Mouse (Mus musculus) layer of hippocampus, postnatal 14 days (tissue): ENCODE data around the gene Cdk2. TPM values are rescaled to one million over a fixed set of nuclear protein-coding genes. Genes with fewer than 3 reads are reported as not detected.

Source experiments
- DNase-seq, 2 experiments: peaks; one replicate each; pipeline ENCODE4 v3.0.0; 2021 to 2022; ENCODE audit warnings: low spot score in 2 of 2, mixed read lengths in 1 of 2
- total RNA-seq, 2 experiments: library from RNA; stranded (reverse); gene quantifications; 2 replicates each; pipeline ENCODE4 v1.2.3; 2021

Gene Cdk2
- total RNA-seq, 2 experiments from 2014 or later: 6.1 to 9.3 TPM

DNA sequence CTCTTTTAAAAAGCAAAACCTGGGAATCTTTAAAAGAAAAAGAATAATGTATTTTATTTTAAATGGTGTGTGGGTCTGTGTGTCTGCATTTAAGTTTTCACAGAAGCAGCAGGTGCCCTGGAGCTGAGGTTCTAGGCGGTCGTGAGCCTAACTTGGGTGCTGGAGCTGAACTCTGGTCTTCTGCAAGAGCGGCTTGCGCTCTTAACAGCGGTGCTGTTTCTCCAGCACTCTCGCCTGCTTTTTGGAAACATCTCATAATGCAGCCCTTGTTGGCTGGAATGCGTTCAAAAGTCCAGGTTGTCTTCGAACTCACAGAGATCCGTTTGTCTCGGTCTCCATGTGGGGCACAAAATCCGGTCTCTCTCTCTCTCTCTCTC lies 474 bp upstream of the Cdk2 start:
- DNase-seq: peak; percentile 14 to 26

DNA sequence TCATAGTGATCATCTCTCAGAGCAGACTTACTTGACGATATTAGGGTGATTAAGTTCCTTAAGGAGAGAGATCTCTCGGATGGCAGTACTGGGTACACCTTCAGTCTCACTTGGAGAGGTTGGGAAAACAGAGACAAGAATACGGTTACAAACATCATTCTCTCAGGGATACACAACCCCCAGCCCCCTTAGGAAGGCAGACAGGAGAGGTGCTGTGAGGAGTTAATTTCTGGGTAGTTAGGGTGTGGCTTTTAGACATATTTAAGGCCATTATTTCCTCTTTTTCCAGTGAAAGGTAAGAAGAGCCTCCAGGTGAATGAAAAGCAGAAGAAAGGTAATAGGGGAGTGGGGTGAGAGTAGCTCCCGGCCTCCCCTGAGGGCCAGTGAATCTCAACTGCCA lies 936 bp downstream of the Cdk2 start, which contains the start of gene Pmel:
Gene Pmel, plus strand, starts transcription at position 301 of the 400 bp plus-strand sequence.
- no peak for DNase-seq

GRCm38 (mm10) chr10:128702328-128703007 lies 2.4 kb downstream of the Cdk2 start:
- no peak for DNase-seq

DNA sequence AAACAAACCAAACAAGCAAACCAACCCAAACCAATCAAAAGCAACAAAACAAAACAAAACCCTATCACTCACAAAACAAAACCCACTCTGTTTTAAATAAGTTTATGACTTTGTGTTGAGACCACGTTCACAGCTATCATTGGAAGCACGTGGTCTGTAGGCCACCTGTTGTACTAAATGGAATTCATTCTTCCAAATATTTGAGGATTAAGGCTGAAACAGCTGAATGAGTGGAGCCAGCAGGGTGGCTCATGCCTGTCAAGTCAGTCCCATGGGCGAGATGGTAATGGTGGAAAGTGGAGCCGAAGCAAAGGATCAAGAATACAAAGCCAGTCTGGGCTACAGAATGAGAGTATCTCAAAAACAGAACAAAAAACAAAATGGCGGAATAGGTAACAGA lies 4.1 kb downstream of the Cdk2 start:
- no peak for DNase-seq

GRCm38 (mm10) chr10:128699611-128700010 lies 5.2 kb downstream of the Cdk2 start:
- DNase-seq: no peak

DNA sequence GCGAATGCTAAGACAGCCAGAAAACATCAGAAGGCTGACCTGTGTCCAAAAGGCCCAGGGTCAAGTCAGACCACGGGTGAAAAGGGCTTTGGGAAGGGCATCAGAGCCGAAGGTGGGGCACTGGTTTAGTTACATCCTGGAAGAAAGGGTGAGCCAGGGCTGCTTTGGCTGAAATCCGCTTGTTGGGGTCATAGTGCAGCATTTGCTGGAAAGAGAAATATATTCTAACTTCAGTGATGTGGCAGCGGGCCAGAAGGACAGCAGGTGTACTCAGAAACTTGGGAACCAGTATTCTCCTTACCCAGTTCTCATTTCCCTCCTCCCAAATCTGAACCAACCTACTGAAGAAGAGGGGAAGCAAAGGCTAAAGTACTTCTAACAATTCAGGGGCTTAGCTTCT lies 5.8 kb downstream of the Cdk2 start:
- no peak for DNase-seq

GRCm38 (mm10) chr10:128697072-128697725 lies 7.6 kb downstream of the Cdk2 start:
- DNase-seq: no peak

DNA sequence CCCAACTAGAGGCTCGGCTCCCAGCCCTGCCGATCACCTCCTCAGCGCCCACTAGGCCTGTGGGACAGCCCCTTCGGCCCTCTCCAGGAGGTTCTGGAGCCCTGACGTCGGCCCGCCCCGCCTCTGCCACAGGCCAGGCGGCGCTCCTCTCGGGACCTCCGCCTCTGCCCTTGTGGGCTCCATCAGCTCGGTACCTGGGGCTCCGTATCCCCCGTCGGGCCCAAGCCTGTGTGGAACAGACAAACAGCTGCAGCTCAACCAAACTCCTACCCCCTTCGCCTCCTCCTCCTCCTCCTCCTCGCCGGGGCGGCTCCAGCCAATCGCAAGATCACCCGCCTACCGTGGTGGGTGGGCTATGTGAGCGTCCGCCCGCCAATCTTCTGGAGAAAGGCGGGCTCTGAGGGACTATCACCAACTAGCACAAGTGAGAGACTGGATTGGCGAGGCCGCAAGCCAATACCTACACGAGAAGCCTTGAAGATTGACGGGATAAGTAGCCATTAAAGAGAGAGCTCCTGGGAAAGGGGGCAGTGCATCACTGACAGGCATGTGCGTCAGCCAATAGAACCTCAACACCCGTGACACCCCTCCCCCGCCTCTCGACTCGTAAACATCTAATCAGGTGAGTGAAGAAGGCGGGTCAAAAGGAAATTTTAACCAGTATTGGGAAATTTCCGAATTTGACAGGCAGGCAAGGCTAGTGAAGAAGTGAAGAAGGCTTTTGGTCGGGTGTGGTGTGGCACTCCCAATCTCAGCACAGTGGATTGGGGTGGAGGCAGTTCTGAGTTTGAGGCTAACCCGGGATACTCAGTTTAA lies 8.6 kb downstream of the Cdk2 start, which contains the start of gene Rab5b:
Gene Rab5b, minus strand, starts transcription at position 273 of the 816 bp plus-strand sequence.
- DNase-seq: peak; percentile 100

GRCm38 (mm10) chr10:128695411-128695991 lies 9.3 kb downstream of the Cdk2 start:
- no peak for DNase-seq

DNA sequence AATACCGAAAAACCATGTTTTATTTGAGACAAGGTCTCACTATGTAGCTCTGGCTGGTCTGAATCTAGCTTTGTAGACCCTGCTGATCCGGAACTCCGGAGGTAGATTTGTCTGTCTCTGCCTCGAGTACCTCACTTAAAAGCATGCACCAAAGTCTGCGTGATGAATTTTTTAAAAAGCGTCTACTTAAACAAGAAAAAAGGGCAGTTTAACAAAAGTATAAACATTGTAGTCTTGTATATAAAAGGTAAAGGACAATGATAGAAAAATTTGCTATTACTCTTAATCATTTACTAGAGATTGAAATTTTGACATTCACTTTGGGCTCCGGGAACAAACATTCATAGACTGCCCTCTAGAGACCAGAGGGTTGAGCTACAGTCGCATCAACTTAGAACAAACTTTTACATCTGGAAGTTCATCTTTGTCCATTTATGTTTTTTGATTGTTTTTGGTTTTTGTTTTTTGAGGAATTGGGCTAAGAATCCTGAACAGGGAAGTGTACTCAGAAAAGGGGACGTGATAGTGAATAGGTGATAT lies 30.3 kb downstream of the Cdk2 start:
- DNase-seq: peak in 1 of 2 experiments; percentile 55

DNA sequence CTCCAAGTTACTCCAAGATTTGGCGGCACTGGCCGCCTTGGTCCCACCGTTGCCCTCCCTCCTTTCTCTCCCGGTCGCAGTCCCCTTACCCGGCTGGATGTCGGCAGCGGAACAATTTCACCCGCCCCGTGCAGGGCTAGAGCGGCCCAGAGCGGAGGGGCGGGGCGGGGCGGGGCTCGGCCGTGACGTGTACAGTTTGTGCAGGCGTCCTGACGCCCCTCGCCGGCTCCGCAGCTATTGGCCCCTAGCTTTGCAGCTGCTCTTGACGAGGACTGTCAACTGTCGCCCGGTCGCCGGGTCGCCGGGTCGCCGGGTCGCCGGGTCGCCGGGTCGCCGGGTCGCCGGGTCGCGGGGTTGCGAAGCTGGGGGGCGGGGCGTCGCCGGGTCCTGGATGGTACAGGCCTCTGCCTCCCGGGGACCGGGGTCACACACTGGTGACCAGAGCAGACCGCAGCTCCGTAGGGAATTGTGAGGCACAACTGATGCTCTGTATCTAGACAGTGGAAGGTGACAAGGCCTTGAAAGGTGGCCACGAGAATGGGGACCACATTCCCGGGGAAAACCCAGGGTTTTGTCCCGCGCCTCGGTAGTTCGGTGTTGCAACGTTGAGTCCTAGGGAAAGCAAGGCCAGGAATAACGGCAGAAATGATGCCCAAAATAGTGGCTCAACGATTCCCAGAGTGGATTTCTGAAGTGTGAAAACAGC lies 30.9 kb downstream of the Cdk2 start, which contains the start of gene Suox:
Gene Suox, minus strand, starts transcription at position 311 of the 706 bp plus-strand sequence.
- DNase-seq: peak; percentile 76 to 78

DNA sequence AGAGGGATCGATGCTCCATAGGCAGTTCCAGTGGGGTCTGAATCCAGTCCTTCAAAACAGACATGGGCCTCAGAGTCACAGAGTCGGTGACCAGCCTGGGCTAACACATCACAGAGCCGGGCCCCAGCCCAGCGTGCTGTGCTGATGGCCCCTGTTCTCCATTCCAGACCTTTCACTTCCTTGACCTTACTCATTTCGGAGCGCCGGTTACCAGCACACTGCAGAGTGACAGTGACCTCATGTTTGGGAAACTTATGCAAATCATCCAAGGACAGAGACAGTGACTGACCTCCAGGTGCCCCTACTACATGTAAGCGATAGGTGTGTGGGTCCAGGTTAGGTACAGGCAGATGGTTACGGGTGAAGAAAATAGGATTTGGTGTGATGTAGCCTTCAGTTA lies 33.7 kb downstream of the Cdk2 start:
- no peak for DNase-seq

DNA sequence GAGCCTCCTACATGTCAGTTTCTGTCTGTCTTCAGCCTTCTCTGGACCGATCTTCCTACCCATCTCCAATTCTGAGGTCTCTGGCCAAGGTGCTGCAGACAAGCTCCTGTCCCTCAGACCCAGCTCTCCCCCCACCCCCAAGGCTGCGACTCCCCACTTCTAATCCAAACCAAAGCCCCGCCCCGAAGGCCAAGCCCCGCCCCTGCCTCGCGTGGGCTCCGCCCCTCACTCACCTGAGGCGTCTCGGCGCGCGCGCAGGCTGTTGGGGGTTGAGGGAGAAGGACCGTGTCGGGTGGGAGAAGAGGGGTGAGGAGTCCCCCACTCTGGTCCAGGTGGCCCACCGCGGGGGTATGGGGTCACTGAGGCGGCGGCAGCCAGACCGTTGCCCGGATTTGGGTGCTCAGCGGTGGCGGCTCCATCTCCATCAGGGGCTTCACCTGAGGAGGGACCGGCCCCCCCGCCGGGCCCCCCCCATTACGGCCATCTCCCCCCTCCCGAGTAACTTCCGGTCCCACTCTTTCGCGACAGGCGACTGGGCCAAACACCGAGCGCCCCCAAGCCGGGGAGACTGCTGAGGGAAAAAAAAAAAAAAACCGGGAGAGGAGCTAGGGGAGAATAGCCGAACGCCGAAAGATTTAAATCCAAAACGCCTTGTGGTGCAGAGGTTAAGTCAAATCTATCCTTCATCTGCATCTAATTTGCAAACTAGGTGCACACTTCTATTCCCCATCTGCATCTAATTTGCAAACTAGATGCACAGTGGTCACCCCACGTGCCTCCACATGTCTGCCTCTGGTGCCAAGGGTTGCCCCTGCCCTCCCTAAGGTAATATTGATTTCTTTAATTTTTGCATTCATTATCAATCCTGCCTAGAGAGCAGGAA lies 35.8 kb downstream of the Cdk2 start:
- peak; percentile 55 to 56 for DNase-seq

DNA sequence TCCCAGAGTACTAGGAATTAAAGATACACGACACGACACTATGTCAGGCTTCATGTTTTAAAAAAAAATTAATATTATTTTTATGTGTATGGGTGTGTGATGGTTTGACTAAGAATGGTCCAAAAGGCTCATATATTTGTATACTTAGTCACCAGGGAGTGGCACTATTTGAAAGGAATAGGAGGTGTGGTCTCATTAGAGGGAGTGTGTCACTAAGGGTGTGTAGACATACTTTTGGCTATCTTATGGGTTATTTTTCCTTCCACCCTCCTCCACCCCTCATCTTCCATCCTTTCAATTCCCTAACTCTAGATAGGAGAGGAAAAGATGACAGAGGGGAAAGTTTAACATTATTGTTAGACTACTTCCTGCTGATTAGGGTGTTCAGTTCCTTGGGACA lies 39.0 kb downstream of the Cdk2 start:
- no peak for DNase-seq

DNA sequence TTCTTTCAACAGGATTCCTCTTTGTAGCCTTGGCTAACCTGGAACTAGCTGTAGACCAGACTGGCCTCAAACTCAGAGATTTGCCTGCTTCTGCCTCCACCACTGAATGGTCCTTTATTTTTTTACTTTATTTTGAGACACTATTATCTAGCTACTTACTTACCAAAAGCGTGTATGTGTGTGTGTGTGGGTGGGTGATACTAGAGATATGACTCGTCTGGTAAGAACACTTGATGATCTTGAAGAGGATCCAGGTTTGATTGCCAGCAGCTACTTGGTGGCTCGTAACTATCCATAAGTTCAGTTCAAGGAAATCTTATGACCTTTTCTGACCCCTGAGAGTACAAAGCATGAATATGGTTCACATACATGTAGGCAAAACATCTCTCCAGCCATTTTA lies 39.5 kb downstream of the Cdk2 start:
- DNase-seq: no peak

DNA sequence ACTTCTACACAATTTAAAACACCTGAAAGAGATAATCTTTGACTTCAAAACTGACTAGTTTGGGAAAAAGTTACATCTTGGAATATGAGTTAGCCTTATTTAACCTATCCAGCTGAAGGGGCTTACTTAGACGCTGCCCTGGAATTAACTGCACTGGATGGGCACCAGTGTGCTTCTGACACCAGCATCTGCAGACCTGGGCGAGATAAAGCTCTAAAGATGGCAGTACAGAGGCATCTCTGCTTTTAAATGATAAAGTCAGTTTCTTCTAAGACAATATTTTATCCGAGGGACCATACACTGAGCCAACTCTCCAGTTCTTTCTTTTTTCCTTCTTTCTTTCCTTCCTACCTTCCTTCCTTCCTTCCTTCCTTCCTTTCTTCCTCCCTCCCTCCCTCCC lies 40.0 kb downstream of the Cdk2 start:
- no peak for DNase-seq

GRCm38 (mm10) chr10:128663441-128664220 lies 41.2 kb downstream of the Cdk2 start:
- no peak for DNase-seq

DNA sequence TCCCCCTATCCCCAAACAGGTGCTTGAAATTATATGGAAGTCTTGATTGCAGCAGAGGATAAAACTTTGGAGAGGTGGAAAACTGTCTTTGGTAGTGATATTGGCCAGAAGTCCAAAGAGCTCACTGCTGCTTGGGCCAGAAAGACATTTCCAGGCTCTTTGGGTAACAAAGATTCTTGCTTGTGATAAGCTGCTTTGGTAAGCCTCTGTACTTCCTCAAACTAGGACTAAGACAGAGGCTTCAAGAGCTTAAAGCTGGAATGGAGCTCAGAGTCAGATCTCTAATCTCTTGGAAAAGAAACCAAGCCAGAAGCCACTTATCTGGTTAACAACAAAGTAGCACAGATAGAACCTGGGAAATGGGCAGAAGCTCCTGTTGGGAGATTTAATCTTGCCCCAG lies 42.4 kb downstream of the Cdk2 start:
- no peak for DNase-seq

- DNase-seq: no peak
Measured at GRCm38 (mm10) chr10:128659490-128659889, 45.3 kb downstream of the Cdk2 start.
